Mouse (Mus musculus): ENCODE measurements at regions not wholly inside any gene's neighbourhood (a gene's known extent, or its start where the extent isn't known, plus 50 kb on each side); places are given as distances from the start of the nearest gene placed in this dataset.

DNA sequence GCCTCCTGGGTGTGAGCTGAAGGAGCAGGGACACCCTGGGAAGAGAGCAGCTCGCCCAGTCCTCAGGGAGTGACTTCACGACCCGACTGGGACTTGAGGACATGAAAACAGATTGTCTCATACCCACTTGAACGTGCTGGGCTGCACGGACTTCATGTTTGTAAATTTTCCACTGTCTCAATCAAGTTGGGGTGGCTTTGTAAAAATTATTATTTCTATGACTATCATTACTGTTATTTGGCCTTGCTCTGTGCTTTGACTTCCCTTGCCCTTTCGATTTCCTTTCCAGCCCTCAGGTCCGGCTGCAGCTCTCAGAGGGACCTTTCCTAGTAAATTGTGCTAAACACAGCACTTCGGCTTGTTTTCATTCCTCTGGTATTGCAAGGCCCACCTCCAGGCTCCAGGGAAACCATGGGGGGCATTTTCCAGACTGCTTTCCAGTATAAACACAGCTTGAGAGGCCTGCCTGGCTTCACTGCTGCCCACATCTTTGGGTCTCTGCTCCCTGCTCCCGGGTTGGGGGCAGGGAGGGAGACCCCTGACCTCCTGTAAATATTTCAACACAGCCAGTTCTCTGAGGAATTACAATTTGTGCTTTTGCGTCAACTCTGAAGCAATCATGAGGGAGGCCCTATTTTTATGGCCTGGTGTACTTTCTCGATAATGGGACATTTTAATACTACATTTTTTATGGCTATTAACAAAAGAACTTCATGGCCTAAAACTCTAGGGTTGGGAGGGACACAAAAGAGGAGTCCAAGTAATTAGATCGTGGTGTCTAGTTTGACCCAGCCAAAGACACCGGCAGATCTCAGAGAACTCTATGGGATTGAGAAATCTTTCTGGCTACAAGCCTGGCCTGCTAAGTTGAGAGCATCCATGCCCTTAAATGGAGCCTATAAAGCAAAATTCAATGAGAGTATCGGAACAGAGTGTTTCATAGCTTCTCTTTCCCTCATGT, 68.9 kb upstream of the Errfi1 start:
- Histone ChIP-seq H3K9ac (no peak overlapping the region), H3K4me2 (replicated peaks) (no peak overlapping the region), H3K36me3 (no peaks in the 10 kb centered on the region), H3K27ac (peak overlapping the region; percentile 72), H3K9me3 (no peaks in the 10 kb centered on the region), H3K4me3 (no peak overlapping the region), H3K27me3 (no peaks in the 10 kb centered on the region), H3K4me1 (peaks cover 20% of the 10 kb centered on the region)
- no peak; the same call in 1 of the 2 replicates for ATAC-seq (ENCODE audit: low FRiP score, low read depth)
- 34% methylated on average over 14 of the region's 14 CpGs for WGBS

DNA sequence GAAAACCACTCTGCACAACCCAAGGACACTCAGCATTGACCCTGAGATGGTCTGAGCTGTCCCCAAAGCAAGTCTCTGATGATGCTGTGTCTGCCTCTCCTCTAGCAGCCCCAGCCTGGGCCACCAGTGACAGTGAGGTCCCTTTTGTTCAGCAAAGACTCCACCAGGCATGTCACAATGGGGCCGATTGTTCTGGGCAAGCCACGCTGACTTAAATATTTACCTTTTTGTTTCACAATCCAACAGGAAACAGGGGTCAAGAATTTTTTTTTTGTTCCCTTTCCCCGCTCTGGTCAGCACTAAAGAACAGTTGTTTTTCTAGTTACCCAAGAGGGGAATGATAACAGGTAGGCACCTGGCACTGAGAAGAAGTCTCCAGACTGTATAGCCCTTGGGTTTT, 72.4 kb upstream of the Errfi1 start:
- Histone ChIP-seq H3K4me2 (replicated peaks) (no peak overlapping the region), H3K27ac (no peak overlapping the region), H3K36me3 (no peaks in the 10 kb centered on the region), H3K9me3 (no peaks in the 10 kb centered on the region), H3K27me3 (no peaks in the 10 kb centered on the region), H3K4me3 (no peak overlapping the region), H3K4me1 (peaks cover 37% of the 10 kb centered on the region), H3K9ac (no peak overlapping the region)
- ATAC-seq (ENCODE audit: low FRiP score, low read depth), result no peak
- 69% methylated on average over 3 of the region's 3 CpGs for WGBS

DNA sequence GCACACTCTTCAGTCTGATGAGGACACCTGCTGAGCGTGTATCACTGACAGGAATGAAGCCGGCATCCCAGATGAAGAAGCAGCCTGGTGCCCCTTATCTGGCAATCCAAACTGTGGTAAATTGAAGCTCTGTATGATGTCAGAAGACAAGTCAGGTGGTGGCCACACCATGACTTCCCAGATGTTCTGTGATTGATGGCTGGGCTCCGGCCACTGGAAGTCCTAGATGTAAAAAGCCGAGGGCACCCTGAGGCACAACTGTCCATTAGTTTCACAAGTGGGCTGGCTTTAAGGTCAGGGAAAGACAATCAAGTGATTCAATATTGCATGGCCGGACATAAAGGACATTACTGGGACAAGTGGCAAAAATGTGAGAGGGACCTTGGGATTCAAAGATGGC, 74.4 kb upstream of the Errfi1 start:
- Histone ChIP-seq H3K9me3 (peaks cover 2% of the 10 kb centered on the region), H3K27me3 (no peaks in the 10 kb centered on the region), H3K4me1 (peaks cover 38% of the 10 kb centered on the region), H3K4me2 (replicated peaks) (no peak overlapping the region), H3K9ac (no peak overlapping the region), H3K27ac (no peak overlapping the region), H3K4me3 (no peak overlapping the region), H3K36me3 (no peaks in the 10 kb centered on the region)
- WGBS, result 59% methylated on average over 5 of the region's 5 CpGs
- no peak for ATAC-seq (ENCODE audit: low FRiP score, low read depth)

DNA sequence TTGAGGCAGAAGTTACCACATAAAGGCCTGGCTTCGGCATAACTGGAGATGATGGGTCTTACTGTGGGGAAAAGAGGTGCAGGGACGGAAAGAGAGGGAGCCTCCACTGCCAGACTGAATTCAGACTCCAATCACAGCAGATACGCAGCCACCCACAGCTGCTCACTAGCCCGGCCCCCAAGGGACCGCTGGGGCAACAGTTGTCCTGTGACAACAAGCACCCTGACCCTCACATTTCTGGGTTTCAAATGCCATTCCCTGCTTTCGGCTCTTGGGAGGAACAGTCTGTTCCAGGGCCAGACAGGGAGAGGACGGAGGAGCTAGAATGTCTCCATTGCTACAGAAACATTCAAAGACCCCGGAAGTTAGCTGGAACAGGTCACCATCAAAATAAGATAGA, 75.0 kb upstream of the Errfi1 start:
- 63% methylated on average over 8 of the region's 8 CpGs for WGBS
- no peak overlapping the region for H3K9ac ChIP-seq
- no peak overlapping the region for H3K27ac ChIP-seq

DNA sequence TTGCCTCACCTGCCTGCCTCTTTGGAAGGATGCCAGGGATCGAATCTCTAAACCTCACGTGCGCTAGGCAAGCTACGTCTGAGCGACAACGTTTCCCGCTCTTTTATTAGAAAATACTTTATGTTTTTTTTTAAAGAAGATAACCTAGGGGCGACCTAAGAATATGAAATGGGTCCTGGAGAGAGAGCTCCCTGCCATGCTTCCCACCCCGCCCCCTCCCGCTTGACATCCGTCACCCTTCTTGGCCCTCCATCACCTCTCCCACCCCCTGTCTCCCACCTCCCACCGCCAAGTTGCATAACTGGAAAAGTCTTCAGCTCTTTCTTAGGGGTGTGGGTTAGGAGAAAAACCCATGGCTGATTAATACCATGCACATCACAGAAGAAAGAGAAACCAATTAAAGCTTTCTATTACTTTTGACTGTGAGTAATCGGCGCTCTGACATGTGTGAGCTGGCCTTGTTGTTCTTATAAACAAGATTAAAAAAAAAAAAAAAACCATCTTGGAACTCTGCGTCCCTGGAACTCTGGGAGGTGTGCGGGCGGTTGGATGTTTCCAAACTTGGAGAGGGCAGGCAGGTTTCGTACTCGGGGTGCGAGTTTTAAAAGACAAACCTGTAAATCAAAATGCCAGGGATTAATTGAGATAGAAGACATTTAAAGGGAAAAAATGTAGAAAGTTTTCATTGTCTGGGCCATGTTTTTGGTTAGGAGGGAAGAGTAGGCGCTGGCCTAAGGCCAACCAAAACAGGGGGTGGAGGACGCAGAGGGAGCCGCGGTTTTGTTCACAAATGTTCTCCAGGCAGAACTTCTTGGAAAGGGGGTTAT, 77.8 kb upstream of the Errfi1 start:
- peak overlapping the region; percentile 12; the same call in 1 of the 2 replicates for H3K27ac ChIP-seq
- no peaks in the 10 kb centered on the region for H3K27me3 ChIP-seq
- H3K9me3 ChIP-seq, result peaks cover 16% of the 10 kb centered on the region
- H3K4me3 ChIP-seq, result no peak overlapping the region
- H3K4me2 ChIP-seq (replicated peaks), result no peak overlapping the region
- H3K36me3 ChIP-seq, result no peaks in the 10 kb centered on the region
- ATAC-seq (ENCODE audit: low FRiP score, low read depth), result no peak
- no peak overlapping the region for H3K9ac ChIP-seq
- WGBS, result 51% methylated on average over 24 of the region's 24 CpGs
- peaks cover 36% of the 10 kb centered on the region for H3K4me1 ChIP-seq

More for the DNA sequence above, 75.0 kb upstream of the Errfi1 start:
- peaks cover 36% of the 10 kb centered on the region for H3K4me1 ChIP-seq
- ATAC-seq (ENCODE audit: low FRiP score, low read depth), result no peak
- H3K36me3 ChIP-seq, result no peaks in the 10 kb centered on the region
- no peaks in the 10 kb centered on the region for H3K27me3 ChIP-seq
- no peak overlapping the region for H3K4me2 ChIP-seq (replicated peaks)
- no peak overlapping the region for H3K4me3 ChIP-seq
- peaks cover 9% of the 10 kb centered on the region for H3K9me3 ChIP-seq

DNA sequence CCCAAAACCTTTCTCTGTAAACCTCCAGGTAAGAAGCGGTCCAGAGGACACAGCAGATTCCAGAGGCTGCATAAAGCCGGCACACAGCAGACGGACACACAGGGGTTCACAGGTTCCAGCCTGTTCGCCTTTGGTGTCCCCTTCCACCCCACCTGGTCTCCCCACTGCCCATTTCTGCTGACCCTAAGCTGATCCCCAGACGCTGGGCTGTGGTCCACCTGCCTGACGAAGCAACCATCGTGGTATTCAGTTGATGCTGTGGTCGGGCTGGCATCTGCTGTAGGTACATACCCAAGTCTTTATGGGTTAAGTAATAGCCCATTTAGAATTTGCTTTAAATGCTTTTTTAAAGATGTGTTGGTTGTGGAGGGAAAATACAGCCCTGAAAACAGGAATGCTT, 78.4 kb upstream of the Errfi1 start:
- 0 out of 2 replicates have a peak overlapping the region, but pooled peaks have one; percentile 15 for H3K27ac ChIP-seq
- no peak overlapping the region for H3K4me2 ChIP-seq (replicated peaks)
- no peak overlapping the region for H3K9ac ChIP-seq
- no peaks in the 10 kb centered on the region for H3K27me3 ChIP-seq
- peaks cover 33% of the 10 kb centered on the region for H3K4me1 ChIP-seq
- WGBS, result 63% methylated on average over 8 of the region's 8 CpGs
- peak; percentile 26; the same call in 1 of the 2 replicates for ATAC-seq (ENCODE audit: low FRiP score, low read depth)
- no peak overlapping the region for H3K4me3 ChIP-seq
- H3K36me3 ChIP-seq, result no peaks in the 10 kb centered on the region
- peaks cover 16% of the 10 kb centered on the region for H3K9me3 ChIP-seq

DNA sequence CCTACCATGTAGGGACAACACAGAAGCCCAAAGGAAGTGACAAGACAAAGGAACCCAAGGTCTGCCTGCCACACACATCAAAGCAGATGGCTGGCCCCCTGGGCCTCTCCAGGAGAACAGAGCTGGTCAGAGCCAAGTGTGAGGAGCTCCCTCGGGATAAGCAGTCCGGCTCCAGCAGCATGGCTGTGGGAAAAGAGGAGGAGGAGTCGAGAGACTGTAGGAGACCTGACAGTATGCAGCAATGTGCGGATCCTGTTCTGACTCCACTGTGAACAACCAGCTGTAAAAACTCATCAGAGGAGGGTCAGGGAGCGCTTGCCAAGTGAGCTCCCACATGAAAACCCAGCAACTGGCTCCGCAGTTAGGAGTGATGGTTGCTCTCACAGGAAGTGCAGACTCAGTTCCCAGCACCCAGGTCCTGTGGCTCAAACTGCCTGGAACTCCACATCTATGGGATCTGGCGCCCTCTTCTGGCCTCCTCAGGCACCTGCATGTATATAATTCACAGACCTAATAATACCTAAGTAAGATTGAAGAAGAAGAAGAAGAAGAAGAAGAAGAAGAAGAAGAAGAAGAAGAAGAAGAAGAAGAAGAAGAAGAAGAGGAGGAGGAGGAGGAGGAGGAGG, 79.3 kb upstream of the Errfi1 start:
- no peak for ATAC-seq (ENCODE audit: low FRiP score, low read depth)

DNA sequence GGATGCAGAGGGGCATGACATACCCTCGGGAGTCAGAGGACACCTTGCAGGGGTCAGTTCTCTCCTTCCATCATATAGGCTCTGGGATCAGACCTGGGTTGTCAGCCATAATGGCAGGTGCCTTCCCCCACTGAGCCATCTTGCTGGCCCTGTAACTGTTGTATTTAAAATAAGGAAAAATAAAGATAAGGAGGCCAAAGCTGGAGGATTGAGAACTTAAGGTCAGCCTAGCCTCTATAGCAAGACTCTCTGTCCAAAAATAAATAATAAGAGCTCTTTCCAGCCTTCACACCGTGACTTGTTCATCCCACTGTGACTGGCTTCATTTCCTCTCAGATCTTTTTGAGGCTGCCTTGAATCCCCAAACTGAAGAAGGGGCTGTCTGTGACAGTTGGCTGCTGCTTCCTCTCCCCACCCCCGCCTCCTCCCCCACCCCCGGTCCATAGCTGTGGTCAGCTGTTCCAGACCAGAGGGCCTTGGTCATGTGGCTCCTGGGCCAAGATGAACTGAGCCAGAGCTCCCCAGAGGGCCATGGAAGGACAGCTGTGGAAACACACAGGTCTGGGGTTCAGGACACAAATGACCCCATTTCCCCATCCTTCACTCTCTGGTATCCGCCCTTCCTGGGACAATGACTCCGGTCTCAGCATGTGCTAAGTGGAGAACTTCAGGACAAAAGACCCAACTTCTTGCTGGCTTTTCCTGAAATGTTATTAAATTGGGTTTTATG, 81.6 kb upstream of the Errfi1 start:
- Histone ChIP-seq H3K4me1 (peaks cover 26% of the 10 kb centered on the region), H3K9ac (no peak overlapping the region), H3K27me3 (no peaks in the 10 kb centered on the region), H3K4me2 (replicated peaks) (no peak overlapping the region), H3K27ac (no peak overlapping the region), H3K9me3 (peaks cover 16% of the 10 kb centered on the region), H3K4me3 (no peak overlapping the region), H3K36me3 (no peaks in the 10 kb centered on the region)
- ATAC-seq (ENCODE audit: low FRiP score, low read depth), result no peak
- WGBS, result 78% methylated on average over 6 of the region's 6 CpGs

More for the DNA sequence above, 79.3 kb upstream of the Errfi1 start:
- Histone ChIP-seq H3K27me3 (no peaks in the 10 kb centered on the region), H3K9ac (no peak overlapping the region), H3K4me1 (peaks cover 33% of the 10 kb centered on the region), H3K4me2 (replicated peaks) (no peak overlapping the region), H3K27ac (no peak overlapping the region), H3K4me3 (no peak overlapping the region), H3K9me3 (peaks cover 16% of the 10 kb centered on the region), H3K36me3 (no peaks in the 10 kb centered on the region)
- 84% methylated on average over 7 of the region's 7 CpGs for WGBS

DNA sequence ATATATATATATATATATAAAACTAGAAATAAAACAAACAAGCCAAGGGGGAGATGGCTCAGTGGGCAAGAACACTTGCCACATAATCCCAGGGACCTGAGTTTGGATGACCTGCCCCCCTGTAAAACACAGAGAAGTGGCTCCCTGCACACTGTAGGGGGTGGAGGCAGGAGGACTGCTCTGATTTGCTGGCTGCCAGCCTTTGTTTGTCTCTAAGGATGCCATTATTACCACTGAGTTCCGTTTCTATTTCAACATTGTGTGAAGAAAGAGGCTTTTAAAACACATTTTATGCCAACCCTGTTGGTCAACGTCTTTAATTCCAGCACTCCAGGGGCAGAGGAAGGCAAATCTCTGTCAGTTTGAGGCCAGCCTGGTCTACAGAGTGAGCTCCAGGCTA, 82.2 kb upstream of the Errfi1 start:
- Histone ChIP-seq H3K9ac (no peak overlapping the region), H3K4me2 (replicated peaks) (no peak overlapping the region), H3K36me3 (no peaks in the 10 kb centered on the region), H3K4me3 (no peak overlapping the region), H3K4me1 (peaks cover 28% of the 10 kb centered on the region), H3K9me3 (peaks cover 16% of the 10 kb centered on the region), H3K27ac (no peak overlapping the region), H3K27me3 (no peaks in the 10 kb centered on the region)
- 58% methylated on average over 2 of the region's 2 CpGs for WGBS
- ATAC-seq (ENCODE audit: low FRiP score, low read depth), result no peak

DNA sequence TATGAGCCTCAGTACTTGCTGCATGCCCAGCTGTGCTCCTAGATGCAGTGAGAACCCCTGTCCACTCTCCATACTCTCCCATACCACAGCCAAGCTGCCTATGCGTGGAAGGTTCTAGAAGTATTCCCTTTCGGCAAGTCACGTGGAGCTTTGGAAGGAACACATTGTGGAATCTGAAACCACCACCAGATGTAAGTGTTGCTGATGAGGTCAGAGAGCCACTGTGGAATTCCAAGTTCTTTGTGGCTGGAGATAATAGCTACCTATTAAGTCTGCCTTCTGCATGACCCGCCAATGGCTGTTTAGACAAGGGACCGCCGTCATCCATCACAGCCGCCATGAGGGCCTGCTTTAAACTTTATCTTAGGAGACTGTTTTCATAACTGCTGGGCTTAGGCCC, 84.7 kb upstream of the Errfi1 start:
- H3K4me1 ChIP-seq, result peaks cover 16% of the 10 kb centered on the region
- 41% methylated on average over 7 of the region's 7 CpGs for WGBS
- H3K4me3 ChIP-seq, result no peak overlapping the region
- peak; percentile 66 for ATAC-seq (ENCODE audit: low FRiP score, low read depth)
- H3K9me3 ChIP-seq, result peaks cover 11% of the 10 kb centered on the region
- H3K27ac ChIP-seq, result no peak overlapping the region
- H3K27me3 ChIP-seq, result no peaks in the 10 kb centered on the region
- no peak overlapping the region for H3K4me2 ChIP-seq (replicated peaks)
- H3K36me3 ChIP-seq, result no peaks in the 10 kb centered on the region
- no peak overlapping the region for H3K9ac ChIP-seq

DNA sequence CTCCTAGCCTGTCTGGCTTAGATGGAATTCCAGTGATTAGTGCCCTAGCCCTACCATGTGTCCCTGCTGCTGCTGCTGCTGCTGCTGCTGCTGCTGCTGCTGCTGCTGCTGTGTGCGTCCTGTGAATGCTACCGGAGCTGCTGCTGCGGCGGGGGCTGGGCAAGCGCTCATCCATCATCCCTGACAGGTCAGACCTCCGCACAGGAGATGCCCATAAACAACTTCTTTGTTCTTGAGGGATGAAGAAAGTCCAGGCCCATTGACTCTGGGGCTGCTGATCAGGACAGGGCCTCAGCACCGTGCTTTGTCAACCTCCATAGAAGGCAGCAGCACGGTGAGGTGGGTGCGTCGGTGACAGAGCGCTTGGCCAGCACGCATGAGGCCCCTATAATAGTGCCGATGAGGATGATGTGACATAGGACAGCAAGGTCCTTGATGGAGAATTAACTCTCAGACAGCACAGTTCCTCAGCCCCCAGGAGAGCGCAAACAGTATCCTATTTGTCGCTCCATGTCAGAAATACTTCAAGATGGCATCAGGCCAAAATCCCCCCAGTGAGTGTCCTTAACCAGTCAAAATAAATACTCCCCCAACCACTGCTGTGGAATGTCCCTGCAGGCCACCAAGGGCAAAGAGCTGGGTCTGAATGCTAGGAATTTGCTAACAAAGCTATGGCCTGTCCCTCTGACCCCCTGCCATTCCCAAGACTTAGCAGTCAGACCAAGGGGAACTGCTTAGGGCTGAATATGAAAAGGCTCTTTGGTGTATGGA, 95.1 kb upstream of the Errfi1 start:
- Histone ChIP-seq H3K27me3 (no peaks in the 10 kb centered on the region), H3K36me3 (no peaks in the 10 kb centered on the region), H3K9ac (peak overlapping the region; percentile 45), H3K27ac (peak overlapping the region; percentile 52; the same call in 1 of the 2 replicates), H3K9me3 (peaks cover 5% of the 10 kb centered on the region; the same call in 1 of the 2 replicates), H3K4me3 (0 out of 2 replicates have a peak overlapping the region, but pooled peaks have one; percentile 3), H3K4me1 (peaks cover 28% of the 10 kb centered on the region), H3K4me2 (replicated peaks) (peak overlapping the region; percentile 45)
- peak; percentile 52 for ATAC-seq (ENCODE audit: low FRiP score, low read depth)
- 13% methylated on average over 15 of the region's 15 CpGs for WGBS
